Mouse (Mus musculus): ENCODE data around the gene Ksr2.

DNA sequence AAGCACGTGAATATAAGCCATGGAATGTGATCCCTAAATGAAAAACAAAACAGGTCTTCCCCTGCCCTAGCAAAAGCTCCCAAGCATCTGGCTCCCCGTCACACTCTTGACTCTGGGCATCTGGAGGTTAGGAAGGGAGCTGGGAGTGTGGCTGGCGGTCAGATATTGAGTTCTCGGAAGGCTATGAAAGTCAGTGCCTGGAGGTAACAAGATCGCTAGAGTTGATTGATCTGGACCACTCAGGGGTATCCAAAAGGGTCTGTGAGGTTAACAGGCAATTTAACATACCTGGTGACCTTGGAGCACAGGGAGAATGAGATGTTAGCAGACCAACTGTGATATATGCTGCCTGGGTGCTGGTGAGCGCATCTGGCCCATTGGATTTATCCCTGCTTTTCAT is 283.8 kb downstream of the Ksr2 start:
- TF ChIP-seq CTCF (IDR thresholded peaks at IDR 0.05; ENCODE audit: extremely low read depth, insufficient read length, insufficient replicate concordance, low read depth, low read length) (no peak), POLR2A (IDR thresholded peaks at IDR 0.05; ENCODE audit: low read depth, low read length) (no peak)

Measured in small intestine, adult 2 months (tissue).